Mouse (Mus musculus): Measurements from ENCODE around the gene Sort1. TPM values are rescaled to one million over a fixed set of nuclear protein-coding genes. Genes with fewer than 3 reads are reported as not detected.

Sort1 gene
- total and polyA plus RNA-seq, 3 experiments = 1.3 to 4.1 (median 2.3) TPM

DNA sequence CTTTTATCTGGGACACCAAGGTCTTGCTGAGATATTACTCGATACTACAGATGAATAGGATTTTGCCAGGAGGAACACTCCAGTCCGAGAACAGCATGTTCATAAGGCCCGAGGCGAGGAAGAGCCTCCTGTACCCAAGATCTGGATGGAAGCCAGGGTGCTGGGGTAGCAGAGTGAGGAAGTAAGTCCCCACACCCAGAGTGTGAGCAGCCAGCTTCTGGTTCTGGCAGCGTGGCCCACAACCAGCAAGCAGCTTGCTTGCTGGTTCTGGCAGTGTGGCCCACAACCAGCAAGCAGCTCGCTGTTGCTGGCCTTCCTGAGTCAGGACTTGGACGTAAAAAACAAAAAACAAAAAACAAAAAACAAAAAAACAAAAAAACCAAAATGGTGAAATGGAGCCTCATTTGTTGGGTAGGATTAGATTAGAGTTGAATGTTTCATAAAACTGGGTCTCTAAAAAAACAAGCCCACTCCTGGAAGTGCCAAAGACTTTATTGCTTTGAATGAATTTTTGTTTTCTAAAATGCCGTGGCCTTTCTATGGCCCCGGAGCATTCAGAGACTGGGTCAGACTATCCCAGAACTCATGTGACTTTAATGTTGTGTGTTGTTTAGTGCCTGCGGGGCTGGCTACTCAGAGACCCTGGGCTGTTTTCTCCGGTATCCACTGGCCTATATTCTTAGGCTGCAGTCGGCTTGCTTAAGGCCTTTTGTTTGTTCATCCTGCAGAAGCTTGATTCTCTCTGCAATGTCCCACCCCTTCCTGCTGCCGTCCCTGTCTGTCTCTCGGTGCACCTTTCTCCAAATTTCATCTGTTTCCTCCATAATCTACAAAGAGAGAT, 11.7 kb downstream of the Sort1 start:
- ATAC-seq (ENCODE audit: extremely low read depth, insufficient number of reproducible peaks, low FRiP score, poor library complexity, severe bottlenecking) (no peak), DNase-seq (ENCODE audit: low spot score) (no peak)
- Histone ChIP-seq H3K27me3 (ENCODE audit: insufficient read depth, low read length) (no peaks in the 10 kb centered on the region), H3K4me1 (ENCODE audit: insufficient read depth, low read depth, low read length) (peaks cover 24% of the 10 kb centered on the region), H3K4me3 (ENCODE audit: low read depth, low read length) (no peak overlapping the region), H3K9me3 (replicated peaks) (no peaks in the 10 kb centered on the region), H3K36me3 (replicated peaks) (no peaks in the 10 kb centered on the region)
- no peak for TF ChIP-seq GATA1 (IDR thresholded peaks at IDR 0.05; ENCODE audit: borderline replicate concordance, low read length)
- TF ChIP-seq TAL1 (conservative IDR thresholded peaks at IDR 0.05; ENCODE audit: low read depth, low read length) = no peak
- no peak for TF ChIP-seq POLR2AphosphoS5 (IDR thresholded peaks at IDR 0.05; ENCODE audit: insufficient replicate concordance, low read depth, low read length)
- TF ChIP-seq GATA2 (IDR thresholded peaks at IDR 0.05; ENCODE audit: borderline replicate concordance, low read depth, low read length) = no peak
- TF ChIP-seq CTCF (IDR thresholded peaks at IDR 0.05; ENCODE audit: low read depth, low read length) = no peak

DNA sequence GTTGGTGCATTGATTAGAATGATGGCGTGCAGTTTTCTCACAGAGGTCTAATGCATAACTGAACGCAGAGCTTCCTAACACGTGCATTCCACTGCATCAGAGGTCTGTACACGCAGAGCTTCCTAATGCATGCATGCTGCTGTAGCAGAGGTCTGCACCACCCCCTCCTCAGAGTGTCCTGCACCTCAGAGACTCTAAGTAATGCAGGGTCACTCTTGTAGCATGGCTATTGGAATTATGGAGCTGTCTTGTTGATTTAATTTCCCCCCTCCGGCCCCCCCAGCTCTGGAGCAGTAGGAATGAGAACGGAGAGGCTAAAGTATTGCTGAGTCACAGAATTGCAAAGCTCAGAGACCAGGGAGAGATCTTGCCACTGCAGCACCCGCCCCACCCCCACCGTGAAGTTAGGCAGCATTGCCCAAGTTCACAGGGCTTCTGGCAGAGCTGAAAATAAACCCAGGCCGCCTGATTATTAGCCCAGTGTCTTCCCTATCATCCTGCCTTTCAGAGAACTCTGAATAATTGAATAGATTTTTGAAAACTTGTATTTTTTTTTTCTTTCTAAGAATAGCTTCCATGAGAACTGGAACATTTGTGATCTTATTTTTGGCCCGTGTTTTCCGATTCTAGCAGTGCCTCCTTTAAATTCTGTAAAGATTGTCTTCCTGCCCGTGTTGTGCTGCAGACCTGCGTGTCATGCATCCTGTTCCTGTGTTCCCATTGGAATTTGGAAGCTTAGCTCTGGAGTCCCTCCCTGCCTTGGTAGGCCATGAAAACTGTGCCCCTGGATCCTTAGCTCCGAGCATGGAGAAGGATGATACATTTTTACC, 12.6 kb downstream of the Sort1 start:
- DNase-seq (ENCODE audit: low spot score) = peak; percentile 18
- Histone ChIP-seq H3K4me3 (ENCODE audit: low read depth, low read length) (no peak overlapping the region), H3K9me3 (replicated peaks) (no peaks in the 10 kb centered on the region), H3K27me3 (ENCODE audit: insufficient read depth, low read length) (no peaks in the 10 kb centered on the region), H3K4me1 (ENCODE audit: insufficient read depth, low read depth, low read length) (peaks cover 24% of the 10 kb centered on the region), H3K36me3 (replicated peaks) (no peaks in the 10 kb centered on the region)
- TF ChIP-seq CTCF (IDR thresholded peaks at IDR 0.05; ENCODE audit: low read depth, low read length) = no peak
- TF ChIP-seq GATA1 (IDR thresholded peaks at IDR 0.05; ENCODE audit: borderline replicate concordance, low read length) = no peak
- no peak for TF ChIP-seq POLR2AphosphoS5 (IDR thresholded peaks at IDR 0.05; ENCODE audit: insufficient replicate concordance, low read depth, low read length)
- TF ChIP-seq GATA2 (IDR thresholded peaks at IDR 0.05; ENCODE audit: borderline replicate concordance, low read depth, low read length) = no peak
- TF ChIP-seq TAL1 (conservative IDR thresholded peaks at IDR 0.05; ENCODE audit: low read depth, low read length) = no peak
- ATAC-seq (ENCODE audit: extremely low read depth, insufficient number of reproducible peaks, low FRiP score, poor library complexity, severe bottlenecking) = peak; percentile 87

DNA sequence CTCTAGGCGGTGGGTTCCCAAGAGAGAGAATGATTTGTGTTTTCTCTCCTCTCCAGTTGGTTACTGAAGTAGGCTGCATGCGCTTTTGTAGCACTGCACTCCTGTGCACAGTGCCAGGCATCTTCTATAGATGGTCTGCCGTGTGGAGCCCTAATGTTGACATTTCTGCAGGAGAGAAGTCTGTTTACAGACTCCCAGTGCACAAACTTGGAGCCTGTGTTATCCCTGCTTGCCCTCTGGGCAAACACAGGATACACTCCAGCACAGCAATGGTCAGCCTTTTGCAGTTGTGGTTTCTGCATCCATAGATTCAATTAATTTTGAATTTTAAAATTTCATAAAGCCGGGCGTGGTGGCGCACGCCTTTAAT, 13.2 kb downstream of the Sort1 start:
- no peaks in the 10 kb centered on the region for H3K9me3 ChIP-seq (replicated peaks)
- H3K36me3 ChIP-seq (replicated peaks) = no peaks in the 10 kb centered on the region
- peaks cover 24% of the 10 kb centered on the region for H3K4me1 ChIP-seq (ENCODE audit: insufficient read depth, low read depth, low read length)
- H3K4me3 ChIP-seq (ENCODE audit: low read depth, low read length) = no peak overlapping the region
- TF ChIP-seq GATA2 (IDR thresholded peaks at IDR 0.05; ENCODE audit: borderline replicate concordance, low read depth, low read length) = no peak
- no peak for TF ChIP-seq POLR2AphosphoS5 (IDR thresholded peaks at IDR 0.05; ENCODE audit: insufficient replicate concordance, low read depth, low read length)
- TF ChIP-seq TAL1 (conservative IDR thresholded peaks at IDR 0.05; ENCODE audit: low read depth, low read length) = no peak
- no peak for TF ChIP-seq CTCF (IDR thresholded peaks at IDR 0.05; ENCODE audit: low read depth, low read length)
- TF ChIP-seq GATA1 (IDR thresholded peaks at IDR 0.05; ENCODE audit: borderline replicate concordance, low read length) = no peak
- ATAC-seq (ENCODE audit: extremely low read depth, insufficient number of reproducible peaks, low FRiP score, poor library complexity, severe bottlenecking) = no peak
- no peaks in the 10 kb centered on the region for H3K27me3 ChIP-seq (ENCODE audit: insufficient read depth, low read length)
- no peak for DNase-seq (ENCODE audit: low spot score)

DNA sequence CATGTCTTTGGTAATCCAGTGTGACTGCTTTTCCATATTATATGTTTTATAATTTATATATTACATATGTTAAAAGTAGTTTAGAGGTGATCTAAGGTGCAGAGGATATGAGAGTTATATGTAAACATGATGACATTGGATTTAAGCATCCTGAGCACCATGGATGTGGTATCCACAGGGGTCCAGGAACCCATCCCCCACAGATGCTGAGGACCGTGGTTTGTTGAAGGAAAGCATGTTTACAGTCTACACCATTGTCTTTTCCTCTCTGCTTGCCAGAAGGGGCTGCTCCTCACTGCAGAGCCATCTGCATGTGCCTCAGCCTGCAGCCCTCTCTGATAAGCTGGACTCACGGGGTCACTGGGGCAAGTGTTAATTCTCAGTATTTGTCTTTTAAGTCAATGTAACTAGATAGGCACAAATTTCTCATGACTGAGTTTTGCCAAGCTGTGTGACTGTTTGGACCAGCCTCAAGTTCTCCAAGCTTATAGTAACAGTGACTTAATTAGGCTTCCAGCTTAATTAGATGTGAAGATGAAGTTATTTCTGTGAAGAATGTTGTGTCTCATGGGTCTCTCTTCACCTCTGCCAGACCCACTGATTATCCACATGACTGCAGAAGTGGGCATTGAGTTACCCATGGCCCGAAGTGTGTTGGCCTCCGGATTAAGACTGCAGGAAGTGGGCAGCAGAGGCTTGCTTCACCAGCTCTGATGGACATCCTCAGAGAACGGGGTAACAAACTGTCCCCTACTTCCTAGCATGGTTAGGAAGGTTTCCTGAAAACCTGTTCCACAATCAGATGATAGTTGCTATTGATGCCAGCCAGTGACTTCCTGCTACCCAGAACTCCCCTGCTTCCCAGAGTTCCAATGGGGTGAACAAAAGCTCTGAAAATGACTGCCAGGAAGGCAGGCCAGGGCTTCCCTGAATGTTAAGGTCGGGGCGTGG, 14.0 kb downstream of the Sort1 start:
- ATAC-seq (ENCODE audit: extremely low read depth, insufficient number of reproducible peaks, low FRiP score, poor library complexity, severe bottlenecking) (no peak), DNase-seq (ENCODE audit: low spot score) (no peak)
- Histone ChIP-seq H3K4me3 (ENCODE audit: low read depth, low read length) (no peak overlapping the region), H3K4me1 (ENCODE audit: insufficient read depth, low read depth, low read length) (peaks cover 24% of the 10 kb centered on the region), H3K9me3 (replicated peaks) (no peaks in the 10 kb centered on the region), H3K36me3 (replicated peaks) (no peaks in the 10 kb centered on the region), H3K27me3 (ENCODE audit: insufficient read depth, low read length) (no peaks in the 10 kb centered on the region)
- TF ChIP-seq POLR2AphosphoS5 (IDR thresholded peaks at IDR 0.05; ENCODE audit: insufficient replicate concordance, low read depth, low read length) (no peak), TAL1 (conservative IDR thresholded peaks at IDR 0.05; ENCODE audit: low read depth, low read length) (no peak), GATA1 (IDR thresholded peaks at IDR 0.05; ENCODE audit: borderline replicate concordance, low read length) (no peak)

DNA sequence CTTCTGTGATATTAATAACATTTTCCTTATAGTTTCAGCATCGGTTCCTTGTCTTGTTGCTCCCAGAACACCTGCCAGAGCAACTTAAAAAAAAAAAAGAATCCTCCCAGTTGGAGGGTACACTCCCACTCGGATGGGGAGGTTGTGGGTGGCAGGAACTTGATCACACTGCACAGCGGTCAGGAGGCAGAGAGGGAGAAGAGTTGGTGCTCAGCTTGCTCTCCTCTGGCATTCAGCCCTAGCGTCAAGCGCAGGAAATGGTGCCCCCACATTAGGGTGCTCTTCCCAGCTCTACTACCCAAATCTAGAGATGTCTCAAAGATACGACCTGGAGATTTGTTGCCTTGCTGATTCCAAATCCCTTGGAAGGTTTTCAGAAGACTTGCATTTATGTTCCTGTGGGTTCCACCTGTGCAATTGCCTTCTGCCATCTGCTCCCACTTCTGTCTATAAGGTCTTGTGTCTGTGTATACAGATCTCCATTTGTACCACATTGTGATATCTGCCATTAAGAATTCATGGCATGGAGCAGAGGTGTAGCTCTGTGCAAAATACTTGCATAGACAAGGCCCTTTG, 16.7 kb downstream of the Sort1 start:
- ATAC-seq (ENCODE audit: extremely low read depth, insufficient number of reproducible peaks, low FRiP score, poor library complexity, severe bottlenecking) (no peak), DNase-seq (ENCODE audit: low spot score) (no peak)
- no peaks in the 10 kb centered on the region for H3K9me3 ChIP-seq (replicated peaks)
- no peaks in the 10 kb centered on the region for H3K36me3 ChIP-seq (replicated peaks)
- H3K27me3 ChIP-seq (ENCODE audit: insufficient read depth, low read length) = no peaks in the 10 kb centered on the region
- peaks cover 12% of the 10 kb centered on the region for H3K4me1 ChIP-seq (ENCODE audit: insufficient read depth, low read depth, low read length)
- no peak overlapping the region for H3K4me3 ChIP-seq (ENCODE audit: low read depth, low read length)
- no peak for TF ChIP-seq GATA1 (IDR thresholded peaks at IDR 0.05; ENCODE audit: borderline replicate concordance, low read length)

Measured in G1E (cell line).